Mouse (Mus musculus) spleen, adult 2 months (tissue): ENCODE results near the gene Tmem139.

Experiments used
- CTCF ChIP-seq: fragments of 200-500 bp; IDR thresholded peaks from 2 replicates; pipeline ENCODE4 v1.5.1; 2011; ENCODE audit warnings: mild to moderate bottlenecking, inconsistent platforms; ENCODE audit not compliant: insufficient read depth, insufficient read length, insufficient replicate concordance; ENCODE audit errors: extremely low read depth
- POLR2A ChIP-seq: fragments of 200-500 bp; IDR thresholded peaks from 2 replicates; pipeline ENCODE4 v1.6.1; 2011; ENCODE audit warnings: low read depth, low read length, inconsistent platforms

- TF ChIP-seq CTCF (peak; percentile 64; the same call in 1 of the 2 replicates), POLR2A (no peak)
Measured at GRCm38 (mm10) chr6:42257303-42257863, 4.4 kb upstream of the Tmem139 start.
